Mouse (Mus musculus) ovary, postnatal 14 days (tissue): ENCODE data around the gene Psma4.
"Not testable (repeated sequence)": the region's sequence is repeated elsewhere in the genome, so short reads cannot be mapped to it uniquely, and the experiment has no call there.

Experiments used
- DNase-seq: peaks from one replicate; pipeline ENCODE4 v3.0.0; 2022; ENCODE audit warnings: low spot score

Psma4 gene

GRCm38 (mm10) chr9:54950575-54951321 lies at the start of gene Psma4, which contains the start of gene AY074887:
TSS of gene Psma4 (plus strand) at chr9:54950790.
TSS of gene AY074887 (minus strand) at chr9:54950998.
- peak; percentile 86 for DNase-seq

- DNase-seq, result no peak
These were observed 41.1 kb upstream of the Psma4 start for GRCm38 (mm10) chr9:54909446-54909845.

- no peak for DNase-seq
These were observed 35.0 kb upstream of the Psma4 start for GRCm38 (mm10) chr9:54915576-54915975.

GRCm38 (mm10) chr9:54916401-54916800 lies 34.2 kb upstream of the Psma4 start:
- no peak for DNase-seq

- DNase-seq, result peak; percentile 64
These were observed 33.4 kb upstream of the Psma4 start, which contains the start of gene Hykk for GRCm38 (mm10) chr9:54917010-54917677. TSS of gene Hykk (plus strand) at chr9:54917283.

- no peak for DNase-seq
These were observed 32.4 kb upstream of the Psma4 start for GRCm38 (mm10) chr9:54918191-54918590.

GRCm38 (mm10) chr9:54918781-54919180 lies 31.8 kb upstream of the Psma4 start:
- DNase-seq, result no peak

DNA sequence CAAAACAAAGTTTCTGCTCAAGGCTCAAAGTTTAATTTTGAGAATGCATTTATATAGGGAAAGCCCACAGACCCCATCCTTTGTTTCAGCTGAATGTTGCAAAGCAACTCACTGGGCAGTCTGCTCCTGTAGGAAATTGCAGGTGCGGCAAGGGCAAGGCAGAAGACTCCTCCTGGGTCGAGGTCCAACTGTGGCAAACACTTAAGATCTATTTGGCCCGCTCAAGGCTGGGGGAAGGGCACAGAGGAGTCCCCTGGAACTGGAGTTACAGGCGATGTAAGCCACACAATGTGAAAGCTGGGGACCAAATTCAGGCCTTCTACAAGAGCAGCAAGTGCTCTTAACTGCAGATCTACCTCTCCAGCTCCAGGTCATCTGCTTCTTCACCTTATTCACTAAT lies 30.6 kb upstream of the Psma4 start:
- DNase-seq, result no peak

DNA sequence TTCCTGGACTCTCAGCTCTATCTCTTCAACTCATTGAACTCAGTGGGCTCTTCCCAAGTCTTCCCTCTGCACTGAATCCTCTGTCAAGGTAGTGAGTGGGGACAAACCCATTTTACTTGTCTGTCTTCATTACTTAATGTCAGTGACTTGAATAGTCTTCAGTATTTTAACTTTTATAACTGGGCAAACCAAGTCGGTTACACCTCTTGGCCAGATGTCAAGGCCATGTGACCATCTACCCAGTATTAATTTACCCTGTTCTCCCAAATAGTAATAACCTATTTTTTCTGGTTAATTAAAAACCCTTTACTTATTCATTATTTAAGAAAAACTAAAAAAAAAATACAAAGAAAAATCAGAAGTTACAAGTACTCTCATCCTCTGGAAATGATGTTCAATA lies 19.8 kb upstream of the Psma4 start:
- DNase-seq, result no peak

GRCm38 (mm10) chr9:54931765-54932164 lies 18.8 kb upstream of the Psma4 start:
- no peak for DNase-seq

- no peak for DNase-seq
These were observed 18.2 kb upstream of the Psma4 start for GRCm38 (mm10) chr9:54932379-54932778.

DNA sequence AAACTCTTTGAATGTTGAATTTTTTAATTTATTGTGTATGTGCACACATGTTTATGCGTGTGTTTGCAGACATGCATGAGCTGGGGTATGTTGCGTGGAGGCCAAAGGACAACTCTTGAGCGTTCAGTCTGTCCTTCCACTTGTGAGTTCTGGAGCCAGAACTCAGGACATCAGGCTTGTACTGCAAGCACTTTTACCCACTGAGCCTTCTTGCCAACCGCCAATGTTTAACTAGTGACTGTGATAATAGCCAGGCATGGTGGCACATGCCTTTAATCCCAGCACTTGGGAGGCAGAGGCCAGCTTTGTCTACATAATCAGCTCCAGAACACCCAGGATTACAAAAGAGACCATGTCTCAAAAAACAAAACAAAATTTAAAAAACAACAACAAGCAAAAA lies 8.5 kb upstream of the Psma4 start:
- no peak for DNase-seq

DNA sequence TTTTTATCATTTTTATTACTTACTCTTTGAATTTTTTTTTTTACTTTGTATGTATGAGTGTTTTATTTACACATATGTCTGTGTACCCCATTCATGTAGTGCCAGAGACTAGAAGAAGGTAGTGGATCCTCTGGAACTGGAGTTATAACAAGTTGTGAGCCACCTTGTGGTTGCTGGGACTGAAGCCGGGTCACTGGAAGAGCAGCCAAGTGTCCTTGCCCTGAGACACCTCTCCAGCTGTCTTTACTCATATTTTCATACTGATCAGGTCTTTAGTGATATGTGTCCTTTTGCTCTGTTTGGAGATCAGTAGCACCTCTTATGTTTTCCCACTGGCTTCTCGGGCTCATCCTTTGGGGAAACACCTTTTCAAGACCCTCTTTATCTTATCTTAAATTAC lies 6.1 kb upstream of the Psma4 start:
- no peak for DNase-seq

DNA sequence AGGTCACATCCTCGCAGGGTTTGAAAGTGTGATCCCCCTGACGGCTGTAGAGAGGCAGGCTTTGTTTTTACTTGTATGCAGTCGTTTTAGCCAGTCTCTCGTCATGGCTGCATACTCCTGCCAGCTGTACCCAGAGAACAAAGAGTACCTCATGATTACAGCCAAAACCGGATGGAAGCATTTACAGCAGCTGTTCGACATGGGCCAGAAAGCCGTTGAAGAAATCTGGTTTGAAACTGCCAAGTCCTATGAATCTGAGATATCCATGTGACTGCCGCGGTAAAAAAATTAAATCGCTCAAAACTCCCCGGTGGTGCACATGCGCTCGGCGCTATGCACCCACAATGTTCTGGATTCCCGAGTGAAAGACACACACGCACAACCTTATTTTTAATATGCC lies 4.3 kb upstream of the Psma4 start:
- no peak for DNase-seq

DNA sequence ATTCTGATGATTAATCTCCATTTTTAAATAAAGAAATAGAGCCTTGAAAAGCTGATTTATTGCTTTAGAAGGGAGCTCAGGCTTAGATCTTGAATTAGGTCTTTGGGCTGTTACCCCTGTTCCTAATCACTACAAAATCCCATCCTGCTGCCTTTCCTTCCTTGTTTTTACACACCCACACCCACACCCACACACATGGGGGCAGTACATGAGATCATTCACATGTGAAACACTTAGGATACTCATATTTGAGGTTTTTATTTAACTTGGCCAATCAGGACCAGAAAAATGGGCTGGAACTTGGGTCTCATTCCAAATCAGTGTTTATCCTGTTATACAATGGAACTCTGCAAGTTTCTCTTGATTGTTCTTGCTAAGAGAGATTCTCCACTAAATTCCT lies 1.1 kb upstream of the Psma4 start:
- DNase-seq, result no peak

DNA sequence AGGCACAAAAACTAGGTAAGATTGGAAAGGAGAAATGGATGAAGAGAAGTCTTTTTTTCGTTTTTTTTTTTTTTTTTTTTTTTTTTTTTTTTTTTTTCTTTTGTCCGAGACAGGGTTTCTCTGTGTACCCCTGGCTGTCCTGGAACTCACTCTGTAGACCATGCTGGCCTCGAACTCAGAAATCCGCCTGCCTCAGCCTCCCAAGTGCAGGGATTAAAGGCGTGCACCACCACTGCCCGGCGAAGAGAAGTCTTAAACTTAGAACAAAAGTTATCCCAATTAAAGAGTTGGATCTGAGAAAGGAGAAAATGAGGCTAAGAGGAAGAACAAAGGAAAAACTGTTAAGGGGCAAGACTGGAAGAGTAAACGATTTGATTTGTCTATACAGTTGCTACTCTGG lies 428 bp upstream of the Psma4 start:
- not testable (repeated sequence) for DNase-seq

DNA sequence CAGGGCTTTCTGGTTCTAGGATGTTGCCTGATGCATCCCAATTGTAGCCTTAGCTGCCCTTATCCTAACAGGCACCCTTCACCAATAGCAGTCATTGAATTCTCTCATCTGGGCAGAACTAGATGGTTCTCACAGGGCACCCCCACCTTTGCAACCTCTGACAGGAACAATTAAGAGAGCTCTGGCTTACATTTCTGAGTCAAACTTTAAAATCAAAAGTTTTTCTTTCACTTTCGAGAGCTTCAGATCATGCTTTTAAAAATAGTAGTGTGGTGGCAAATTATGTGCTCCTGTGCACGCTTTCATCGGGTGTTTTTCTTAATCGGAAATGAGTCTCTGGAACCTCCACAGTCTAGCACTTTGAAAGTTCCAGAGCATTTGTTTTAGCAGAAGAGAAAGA lies 10.5 kb downstream of the Psma4 start:
- no peak for DNase-seq

- DNase-seq, result no peak
These were observed 13.1 kb downstream of the Psma4 start for GRCm38 (mm10) chr9:54963669-54964068.

- DNase-seq, result no peak
These were observed 19.5 kb downstream of the Psma4 start for GRCm38 (mm10) chr9:54969972-54970637.

GRCm38 (mm10) chr9:54980674-54981073 lies 30.1 kb downstream of the Psma4 start, which contains the start of gene Chrna5:
TSS of gene Chrna5 (plus strand) at chr9:54980880.
- no peak for DNase-seq

GRCm38 (mm10) chr9:54981291-54982191 lies 31.0 kb downstream of the Psma4 start:
- DNase-seq, result no peak

- DNase-seq, result no peak
These were observed 31.8 kb downstream of the Psma4 start for GRCm38 (mm10) chr9:54982401-54982800.
